Mouse (Mus musculus): Measurements from ENCODE around the gene Fos.

- TF ChIP-seq EP300 (IDR thresholded peaks at IDR 0.05; ENCODE audit: low read depth) (no peak), CTCF (IDR thresholded peaks at IDR 0.05; ENCODE audit: low read depth) (no peak)
Measured at GRCm38 (mm10) chr12:85510013-85510412, 36.3 kb downstream of the Fos start.
